Mouse (Mus musculus) left cerebral cortex, adult 11 months (tissue): ENCODE measurements around the gene Sdk1.

Experiments used
- DNase-seq: peaks from one replicate; pipeline ENCODE4 v3.0.0; 2022; ENCODE audit warnings: low spot score

Gene Sdk1

DNA sequence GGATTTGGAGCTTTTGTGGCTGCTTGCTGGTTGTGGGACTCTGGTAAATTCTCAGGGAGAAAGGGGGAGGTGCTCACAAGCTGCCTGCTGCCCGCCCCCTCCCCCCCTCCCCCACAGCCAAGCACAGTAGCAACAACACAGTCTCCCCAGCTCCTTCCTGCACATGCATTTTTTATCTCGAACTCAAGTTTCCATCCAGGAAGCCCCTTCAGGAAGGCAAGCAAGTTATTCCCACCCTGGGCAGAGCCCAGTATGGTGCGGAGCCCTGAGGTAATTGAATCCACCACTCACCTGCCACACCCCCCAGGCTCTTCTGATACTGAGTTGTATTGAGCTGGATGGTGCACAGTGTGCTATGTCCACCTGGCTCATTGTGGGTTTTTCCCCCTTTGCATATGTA, 768.9 kb downstream of the Sdk1 start:
- no peak for DNase-seq

DNA sequence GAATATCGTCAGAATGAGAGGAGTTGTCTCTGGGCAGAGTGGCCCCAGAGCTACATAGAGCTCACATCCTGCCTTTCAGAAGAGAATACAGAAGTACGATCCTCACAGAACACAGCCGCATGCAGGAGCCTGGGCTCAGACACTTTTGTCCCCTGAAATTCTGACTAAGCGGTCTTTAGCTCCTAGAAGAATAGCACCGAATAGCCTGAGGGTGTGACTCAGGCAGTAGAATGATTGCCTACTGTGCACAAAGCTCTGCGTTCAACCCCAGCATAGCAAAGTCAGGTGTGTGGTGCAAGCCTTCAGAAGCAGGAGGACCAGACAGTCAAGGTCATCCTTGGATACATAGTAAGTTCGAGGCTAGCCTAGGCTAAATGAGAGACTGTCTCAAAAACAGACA, 775.7 kb downstream of the Sdk1 start:
- no peak for DNase-seq

DNA sequence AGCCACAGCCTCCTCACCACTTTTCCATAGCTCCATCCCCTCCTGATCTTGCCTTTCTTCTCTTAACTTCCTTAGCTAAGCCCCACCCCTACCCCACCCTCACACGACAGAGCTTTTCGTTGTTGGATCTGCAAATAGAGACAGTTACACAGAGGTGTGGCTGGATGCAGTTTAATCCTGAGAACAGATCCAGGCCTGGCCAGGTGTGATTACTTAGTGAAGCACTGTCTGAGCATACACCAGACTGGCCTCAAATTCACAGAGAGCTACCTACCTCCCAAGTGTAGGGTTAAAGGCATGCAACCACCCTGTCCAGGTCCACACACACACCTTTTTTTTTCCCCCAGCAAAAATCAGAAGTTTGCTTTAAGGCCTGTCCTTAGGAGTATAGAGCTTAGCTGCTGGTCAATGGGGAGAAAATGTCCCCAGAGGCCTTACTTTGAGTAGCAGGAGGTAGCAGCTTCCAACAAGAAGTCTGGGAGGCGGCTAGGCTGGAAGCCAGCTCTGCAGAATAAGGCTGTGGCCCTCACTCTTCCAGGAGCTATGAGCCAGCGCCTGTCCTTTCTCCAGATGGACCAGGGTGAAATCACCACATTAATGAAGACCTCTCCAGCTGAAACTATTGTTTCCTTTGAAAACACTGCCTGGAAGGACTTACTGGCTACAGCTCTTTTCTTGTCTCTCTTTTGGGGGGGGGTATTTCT, 781.7 kb downstream of the Sdk1 start:
- DNase-seq: no peak

DNA sequence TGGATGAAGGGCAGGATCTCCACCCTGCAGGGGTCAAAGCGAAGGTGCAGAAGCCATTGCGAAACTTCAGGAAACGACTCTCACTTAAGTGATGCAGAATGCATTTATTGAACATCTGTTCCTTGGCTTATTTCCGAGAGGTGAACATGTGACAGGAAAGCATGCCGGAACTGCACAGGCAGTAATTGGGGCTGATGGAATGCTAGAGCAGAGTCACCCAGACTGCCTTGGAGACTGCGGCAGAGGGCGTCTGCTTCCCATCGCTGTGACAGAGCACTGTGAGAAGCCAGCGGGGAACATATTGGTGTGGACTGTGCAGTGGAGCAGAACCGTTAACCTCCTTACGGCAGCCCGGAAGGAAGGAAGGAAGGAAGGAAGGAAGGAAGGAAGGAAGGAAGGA, 783.2 kb downstream of the Sdk1 start:
- no peak for DNase-seq

DNA sequence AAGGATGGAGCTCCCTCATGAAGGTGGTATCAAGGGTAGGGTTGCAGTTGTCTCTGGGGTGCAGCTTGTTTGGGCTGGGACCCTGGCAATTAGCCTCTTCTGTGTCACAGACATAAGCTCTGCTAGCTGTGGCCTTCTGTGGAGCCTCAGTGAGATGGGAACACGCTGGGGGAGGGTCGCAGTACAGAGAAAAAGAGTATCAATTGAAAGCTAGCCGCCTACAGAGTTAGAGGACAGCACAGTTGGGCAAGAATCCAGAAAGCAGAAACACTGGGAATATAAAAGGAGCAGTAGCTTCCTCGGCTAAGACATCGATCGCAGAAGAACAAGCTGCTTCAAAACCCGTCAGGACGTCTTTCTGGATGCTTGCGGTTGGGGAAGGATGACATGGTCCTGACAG, 795.2 kb downstream of the Sdk1 start:
- no peak for DNase-seq

DNA sequence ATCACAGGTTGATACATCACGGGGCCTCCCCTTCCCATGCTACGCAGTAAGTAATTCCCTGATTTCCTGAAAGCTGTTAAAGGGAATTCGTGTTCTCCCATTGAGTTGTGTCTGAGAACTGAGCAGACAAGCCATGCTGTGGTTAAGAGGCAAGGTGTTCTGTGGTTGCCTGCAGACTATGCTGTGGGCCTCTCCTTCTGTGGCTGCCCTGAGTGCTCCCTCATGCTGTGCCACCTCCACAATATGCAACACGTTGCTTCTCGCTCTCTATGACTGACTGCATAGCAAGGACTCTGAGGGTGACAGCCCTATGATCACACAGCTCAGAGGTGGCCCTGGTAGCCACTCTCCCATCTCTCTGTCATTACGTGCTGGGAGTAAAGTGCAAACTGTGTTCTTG, 797.9 kb downstream of the Sdk1 start:
- no peak for DNase-seq

DNA sequence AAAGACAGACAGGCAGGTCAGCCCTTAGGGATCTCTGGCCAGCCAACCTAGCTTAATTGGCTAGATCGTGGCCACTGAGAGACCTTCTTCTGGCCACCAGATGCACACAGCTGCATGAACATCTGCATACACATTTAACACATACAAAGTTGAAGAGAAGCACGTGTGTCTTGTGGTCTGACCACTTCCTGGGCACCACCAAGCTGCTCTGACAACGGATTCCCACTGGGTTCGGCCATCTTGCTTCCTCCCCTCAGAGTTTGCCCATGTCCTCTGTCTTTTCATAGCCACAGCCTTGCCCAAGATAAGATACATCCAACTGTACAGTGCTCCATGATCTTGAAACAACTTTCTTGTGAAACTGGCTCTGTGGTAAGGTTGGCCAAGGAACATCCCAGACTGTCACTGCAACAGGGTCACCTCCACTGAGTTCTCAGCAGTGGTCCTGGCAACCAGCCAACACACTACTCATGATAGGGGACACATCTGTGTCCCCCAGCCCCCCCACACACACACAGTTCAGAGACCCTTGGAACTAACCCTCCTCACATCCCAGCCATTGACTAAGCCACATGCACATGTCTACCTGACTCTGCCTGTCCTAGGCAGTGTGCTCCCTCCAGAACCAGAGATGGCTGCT, 798.7 kb downstream of the Sdk1 start:
- no peak for DNase-seq

DNA sequence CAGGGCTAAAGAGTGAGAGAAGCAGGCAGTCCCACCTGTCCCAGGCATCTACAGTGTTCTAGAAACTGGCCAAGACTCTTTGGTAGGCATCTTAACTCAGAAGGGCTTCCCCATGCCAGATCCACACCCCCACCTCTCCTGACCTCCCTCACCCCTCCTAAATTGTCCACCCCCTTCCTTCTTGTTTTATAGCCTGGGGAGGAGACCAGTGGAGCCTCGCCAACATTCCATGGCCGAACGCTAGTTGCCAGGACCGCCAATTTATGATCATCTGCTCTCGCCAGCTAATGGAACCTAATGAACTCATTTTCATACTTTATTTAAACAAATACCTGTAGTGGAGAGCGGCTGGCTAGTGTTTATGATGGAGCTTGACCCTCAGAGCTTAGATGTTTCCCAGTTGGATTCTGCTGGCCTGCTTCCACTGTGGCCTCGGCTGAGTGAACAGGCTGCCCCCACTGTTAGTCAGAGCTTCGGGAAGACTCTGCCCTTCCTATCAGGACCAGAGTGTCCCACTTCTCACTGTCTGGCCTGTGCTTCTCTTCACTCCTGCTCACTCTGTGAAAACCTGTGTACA, 800.0 kb downstream of the Sdk1 start:
- DNase-seq: no peak

DNA sequence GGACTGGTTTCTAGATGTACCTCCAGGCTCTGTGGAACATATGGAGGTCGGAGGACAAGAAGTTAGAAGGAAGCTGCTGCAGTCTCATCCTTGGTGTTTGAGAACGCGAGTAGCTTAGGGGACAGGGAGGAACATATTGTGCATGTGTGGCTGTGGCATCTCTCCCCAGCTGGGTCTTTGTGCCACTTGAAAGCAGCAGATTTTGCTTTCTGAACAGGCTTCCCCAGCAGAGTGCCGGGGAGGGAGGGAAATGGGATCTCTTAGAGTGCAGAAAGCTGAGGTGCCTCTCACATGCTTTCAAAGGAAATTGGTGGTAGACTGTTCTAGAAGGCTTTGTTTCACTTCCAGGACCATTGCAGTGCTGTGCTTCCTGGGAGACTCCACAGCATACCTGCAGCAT, 820.5 kb downstream of the Sdk1 start:
- DNase-seq: no peak

DNA sequence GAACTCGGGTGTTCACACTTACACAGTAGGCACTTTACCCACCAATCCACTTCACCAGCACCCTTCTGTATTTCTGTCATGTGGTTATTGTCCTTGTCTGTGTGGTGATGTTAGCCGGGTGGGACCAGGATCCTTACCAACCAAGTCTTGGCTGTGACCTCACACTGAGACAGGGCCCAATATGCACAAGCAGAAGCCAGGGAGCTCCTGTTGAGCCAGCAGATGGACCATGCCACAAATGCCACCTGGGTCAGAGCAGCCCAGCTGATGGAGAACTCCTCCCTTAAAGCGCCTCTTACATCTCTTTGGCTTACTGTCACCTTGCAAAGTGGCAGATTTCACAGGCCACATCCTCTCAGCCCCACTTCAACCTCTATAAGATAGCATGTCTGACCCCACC, 830.0 kb downstream of the Sdk1 start:
- DNase-seq: no peak

DNA sequence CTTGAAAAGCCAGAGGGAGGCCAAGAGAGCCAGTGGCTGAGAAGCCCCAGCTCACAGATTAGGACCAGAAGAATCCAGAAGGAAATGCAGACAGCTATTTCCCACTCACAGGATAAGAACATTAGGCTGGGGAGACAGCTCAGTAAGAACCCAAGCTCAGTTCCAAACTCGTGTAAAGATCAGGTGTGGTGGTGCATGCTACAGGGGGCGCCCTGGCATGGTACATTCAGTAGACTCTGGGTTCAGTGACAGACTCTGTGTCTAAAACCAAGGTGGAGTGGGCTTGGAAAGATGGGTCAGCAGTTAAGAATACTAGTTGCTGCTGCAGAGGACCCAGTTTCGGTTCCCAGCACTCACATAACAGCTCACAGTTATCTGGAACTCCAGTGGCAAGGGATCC, 832.6 kb downstream of the Sdk1 start:
- no peak for DNase-seq

DNA sequence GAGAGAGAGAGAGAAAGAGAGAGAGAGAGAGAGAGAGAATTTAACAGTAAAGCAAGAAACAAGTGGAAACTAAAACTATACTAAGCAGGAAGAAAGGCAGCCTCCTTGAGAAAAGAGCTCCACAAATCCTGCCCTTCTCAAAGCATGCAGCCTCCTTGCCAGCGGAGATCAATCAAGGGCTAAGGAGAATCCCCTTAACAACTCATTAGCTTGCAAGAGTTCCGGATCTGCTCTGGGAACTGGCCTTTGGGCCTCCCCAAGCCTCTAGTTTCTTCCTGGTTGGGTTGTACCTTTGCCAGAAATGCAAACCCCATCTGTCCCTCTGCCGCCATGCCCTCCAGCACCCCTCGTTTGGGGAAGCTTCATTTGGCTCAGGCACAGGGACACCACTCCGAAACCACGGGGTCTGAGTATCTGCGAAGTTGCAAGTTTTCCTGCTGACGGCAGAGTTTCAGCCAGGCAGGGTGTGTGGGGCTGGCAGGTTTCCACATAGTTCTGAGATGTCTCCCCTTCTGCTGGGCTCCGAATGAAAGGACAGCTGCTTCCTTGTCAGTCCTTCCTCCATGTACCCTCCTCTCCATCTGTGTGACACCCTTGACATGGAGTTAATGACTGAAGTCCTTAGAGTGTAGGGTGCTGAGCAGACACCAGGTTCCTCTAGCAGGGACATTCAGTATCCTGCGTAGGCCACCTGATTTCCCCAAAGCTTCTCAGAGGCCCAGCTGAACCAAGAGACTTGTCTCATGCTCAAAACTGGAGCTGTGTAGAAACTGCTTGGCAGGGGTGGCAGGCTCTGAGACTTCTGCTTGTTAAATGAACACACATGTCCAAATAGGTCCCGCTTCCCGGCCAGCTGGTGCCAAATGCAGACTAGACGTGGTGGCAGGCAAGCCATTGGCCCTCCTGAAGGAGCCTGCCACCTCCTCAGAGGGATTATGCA, 833.5 kb downstream of the Sdk1 start:
- DNase-seq: peak; percentile 12

DNA sequence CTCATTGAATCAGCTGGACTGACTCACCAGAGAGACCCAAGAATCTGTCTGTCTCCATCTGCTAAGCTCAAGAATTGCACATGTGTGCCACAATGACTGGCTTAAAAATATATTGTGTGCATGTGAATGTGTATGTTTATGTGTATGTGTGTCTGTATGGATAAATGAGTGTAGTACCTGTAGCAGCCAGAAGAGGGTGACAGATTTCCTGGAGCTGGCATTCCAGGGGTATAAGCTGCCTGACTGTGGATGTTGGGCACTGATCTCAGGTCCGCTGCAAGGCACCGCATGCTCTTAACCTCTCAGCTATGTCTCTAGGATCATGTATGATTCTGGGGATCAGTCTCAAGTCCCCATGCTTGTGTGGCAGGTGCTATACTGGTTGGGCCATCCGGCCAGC, 839.4 kb downstream of the Sdk1 start:
- DNase-seq: no peak

DNA sequence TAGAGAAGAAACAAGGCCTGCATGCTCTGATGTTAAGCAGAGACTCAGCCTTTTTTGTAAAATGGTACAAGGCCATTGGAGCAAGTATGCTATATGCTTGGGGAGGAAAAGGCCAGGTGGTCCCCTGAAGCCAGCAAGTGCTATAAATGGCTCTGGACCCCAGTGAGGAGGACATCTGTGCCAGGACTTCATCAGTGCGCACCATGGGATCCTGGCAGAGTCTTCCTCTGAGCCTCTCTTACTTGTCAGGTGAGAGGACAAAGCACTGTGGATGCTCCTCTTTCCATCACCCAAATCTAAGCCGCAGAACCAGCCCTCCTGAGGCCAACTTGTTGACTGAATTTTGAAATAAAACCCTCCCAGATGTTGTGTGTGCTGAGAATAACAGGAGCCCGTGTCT, 839.8 kb downstream of the Sdk1 start:
- DNase-seq: no peak

DNA sequence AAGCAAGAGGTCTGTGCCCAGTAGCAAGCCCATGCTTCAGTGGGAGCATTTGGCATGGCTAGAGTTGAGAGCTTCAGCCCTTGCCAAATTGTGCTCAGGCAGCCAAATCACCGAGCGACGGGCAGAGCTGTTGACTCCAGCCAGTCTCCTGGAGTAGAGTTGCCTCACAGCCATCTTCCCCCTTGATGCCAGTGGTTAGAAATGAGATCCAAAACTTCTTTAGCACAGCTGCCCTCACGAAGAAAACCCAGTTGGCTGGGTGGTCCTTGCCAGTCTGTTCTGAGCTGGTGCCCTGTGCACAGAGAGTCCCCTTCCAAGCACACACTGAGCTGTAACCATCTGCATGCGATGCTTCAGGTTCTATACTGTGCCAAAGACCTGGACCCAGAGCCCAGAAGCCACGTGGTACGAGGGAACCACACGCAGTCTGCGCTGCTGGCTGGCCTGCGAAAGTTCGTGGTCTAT, 855.1 kb downstream of the Sdk1 start:
- no peak for DNase-seq

DNA sequence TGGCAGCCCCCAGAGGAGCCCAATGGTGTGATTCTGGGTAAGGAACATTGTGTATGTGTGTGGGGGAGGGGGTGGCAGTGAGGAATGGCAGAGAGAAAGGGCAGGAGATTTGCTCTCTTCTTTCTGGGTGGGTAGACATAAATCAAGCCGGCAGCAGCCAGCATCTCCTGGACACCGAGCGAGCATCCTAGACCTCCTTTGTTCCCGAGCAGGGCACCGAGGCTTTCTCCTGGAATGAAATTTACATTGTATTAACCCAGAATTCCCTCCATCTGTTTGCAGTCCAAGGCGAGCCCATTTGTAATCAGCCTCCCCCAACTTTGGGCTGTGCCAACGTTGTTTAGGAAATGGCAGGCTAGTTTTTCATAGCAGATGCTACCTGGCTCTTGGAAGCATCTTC, 858.9 kb downstream of the Sdk1 start:
- DNase-seq: no peak

DNA sequence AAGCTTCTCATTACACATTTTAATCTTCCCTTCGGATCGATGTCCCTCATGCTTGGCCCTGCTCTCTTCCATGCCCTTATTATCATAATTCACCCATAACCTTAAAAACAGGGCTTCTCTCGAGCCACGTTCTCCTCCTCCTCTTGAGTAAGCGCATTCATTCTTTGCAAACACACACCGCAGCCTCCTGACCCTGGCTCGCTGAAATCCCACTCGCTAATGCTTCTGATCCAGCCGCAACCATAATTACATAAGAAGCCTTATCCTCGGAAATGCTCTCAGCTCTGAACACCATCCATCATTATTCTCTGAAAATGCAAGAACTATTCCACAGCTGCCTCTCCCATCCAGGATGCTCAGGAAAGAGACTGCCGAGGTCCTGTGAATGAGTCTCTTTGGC, 866.1 kb downstream of the Sdk1 start:
- DNase-seq: no peak

DNA sequence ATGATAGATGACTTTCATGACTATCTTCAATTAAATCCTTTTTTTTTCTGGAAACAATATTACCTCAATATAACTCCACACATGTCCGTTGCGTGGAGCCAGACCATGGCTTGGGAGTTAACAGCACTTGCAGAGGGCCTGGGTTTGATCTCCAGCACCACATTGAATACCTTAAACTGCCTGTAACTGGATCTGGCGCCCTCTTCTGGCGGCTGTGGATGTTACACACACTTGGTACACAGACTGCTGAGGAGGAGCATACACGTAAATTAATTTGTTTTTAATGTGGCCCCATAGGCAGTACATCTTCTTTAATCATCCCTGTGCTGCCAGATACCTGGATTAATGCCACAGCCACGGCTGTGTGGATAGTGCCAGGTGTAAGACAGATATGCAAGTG, 870.7 kb downstream of the Sdk1 start:
- no peak for DNase-seq

DNA sequence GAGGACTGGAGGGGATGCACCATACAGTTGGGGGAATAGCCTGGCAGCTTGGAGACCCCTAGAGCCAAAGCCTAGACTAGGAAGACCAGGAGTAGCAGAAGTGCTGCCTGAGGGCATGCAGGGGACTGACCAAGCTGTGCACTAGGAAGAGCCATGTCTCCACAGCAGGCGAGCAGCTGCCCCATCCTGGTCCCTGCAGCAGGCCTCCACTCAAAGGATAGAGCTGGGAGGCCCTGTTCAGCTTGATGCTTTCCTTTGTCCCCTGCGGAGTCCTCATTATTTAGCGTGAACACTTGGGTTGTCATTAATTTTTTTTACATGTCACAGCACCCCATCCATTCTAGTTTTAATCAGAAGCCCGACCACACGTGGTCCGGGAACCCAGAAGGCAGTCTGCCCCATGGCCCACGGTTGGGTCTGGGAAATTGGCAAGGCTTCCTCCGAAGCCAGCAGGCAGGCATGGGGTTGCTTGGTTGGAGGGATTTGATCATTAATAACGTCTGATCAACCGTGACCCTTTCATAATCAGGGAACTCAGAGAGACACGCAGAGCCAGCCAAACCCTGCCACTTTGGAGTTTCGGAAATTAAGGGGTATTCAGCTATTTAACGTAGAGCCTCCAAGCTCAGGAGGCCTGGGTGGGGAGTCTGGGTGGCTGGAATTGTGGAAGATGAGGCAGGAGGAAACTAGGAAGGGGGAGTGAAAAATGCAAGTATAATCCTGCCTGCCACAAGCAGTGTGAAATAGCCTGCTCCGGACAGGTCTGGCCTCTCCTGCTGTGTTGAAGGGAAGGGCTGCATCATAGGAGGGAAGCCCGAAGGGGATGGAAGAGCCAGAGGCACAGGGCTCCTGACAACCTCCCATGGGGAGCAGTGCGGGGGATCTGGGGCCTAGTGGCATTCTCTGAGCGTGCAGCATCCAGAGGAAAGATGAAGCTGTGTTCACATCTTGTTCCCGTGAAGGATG, 872.2 kb downstream of the Sdk1 start:
- no peak for DNase-seq

DNA sequence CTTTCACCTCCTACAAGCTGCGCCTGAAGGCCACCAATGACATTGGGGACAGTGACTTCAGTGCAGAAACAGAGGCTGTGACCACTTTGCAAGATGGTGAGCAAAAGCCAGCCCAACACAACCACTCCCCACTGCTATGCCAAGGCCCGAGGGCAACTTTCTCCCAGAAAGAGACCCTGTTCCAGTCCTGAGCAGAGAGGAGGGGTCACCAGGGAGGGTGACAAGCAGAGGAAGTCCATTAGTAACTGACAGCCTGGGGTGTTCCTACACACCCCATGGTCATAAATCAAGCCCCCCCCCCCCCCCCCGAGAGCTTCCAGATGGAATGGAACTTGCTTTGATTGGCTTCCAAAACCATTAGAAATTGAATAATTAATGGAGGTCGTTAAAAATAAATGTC, 886.5 kb downstream of the Sdk1 start:
- no peak for DNase-seq

DNA sequence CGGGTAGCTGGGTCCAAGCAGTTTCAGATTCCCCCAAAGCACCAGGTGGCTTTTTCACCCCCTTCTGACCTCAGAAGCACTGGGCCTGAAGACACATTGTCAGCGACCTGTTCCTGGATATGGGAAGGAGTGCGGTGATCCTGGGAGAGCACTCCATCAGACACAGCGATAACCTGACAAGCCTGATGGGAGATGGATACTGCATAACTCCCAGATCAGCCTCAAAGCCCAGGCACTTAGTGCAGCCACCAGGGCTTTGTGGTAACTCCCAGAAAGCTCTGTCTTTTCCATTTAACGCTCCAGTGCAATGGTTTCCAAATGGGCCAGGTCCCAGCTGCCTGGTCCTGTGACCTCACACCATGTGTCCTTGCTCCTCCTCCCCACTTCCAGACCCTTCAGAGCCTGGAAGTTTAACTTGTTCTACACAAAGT, 886.9 kb downstream of the Sdk1 start:
- no peak for DNase-seq
